Mouse (Mus musculus) B cell, adult 62 days (primary cell): ENCODE data around the gene Patj. TPM values are rescaled to one million over a fixed set of nuclear protein-coding genes. Genes with fewer than 3 reads are reported as not detected.

Source experiments
- total RNA-seq: library from RNA; stranded (reverse); gene quantifications from 4 replicates; pipeline ENCODE4 v1.2.4, GENCODE M21; 2023

The Patj gene
- 37.3 to 49.6 TPM (median 41.0 TPM) in 4 replicates for total RNA-seq

GRCm38 (mm10) chr4:98395690-98396437 is at the start of gene Patj:
TSS of gene Patj (plus strand) at chr4:98395785.

GRCm38 (mm10) chr4:98382716-98383424 is 12.7 kb upstream of the Patj start, which contains the start of gene Tm2d1:
TSS of gene Tm2d1 (minus strand) at chr4:98383306.

GRCm38 (mm10) chr4:98726590-98727237 is 331.1 kb downstream of the Patj start, which contains the start of gene L1td1:
TSS of gene L1td1 (plus strand) at chr4:98726734.

Other genes with a start within 250 kb of the Patj start
- 15.8 to 17.8 TPM (median 16.7 TPM) in 4 replicates for gene Tm2d1, start 12.5 kb upstream of the Patj start, total RNA-seq